Mouse (Mus musculus) embryonic fibroblast, embryonic 13.5 days (primary cell): ENCODE data around the gene Arid3b. TPM values are rescaled to one million over a fixed set of nuclear protein-coding genes. Genes with fewer than 3 reads are reported as not detected.

Source experiments
- H3K27ac ChIP-seq: 2 replicates; pipeline ENCODE4 v1.5.1; 2012; ENCODE audit warnings: low read length, control low read depth, inconsistent platforms; ENCODE audit not compliant: insufficient read depth
- H3K4me1 ChIP-seq: 2 replicates; pipeline ENCODE4 v1.6.1; 2011; ENCODE audit warnings: low read length; ENCODE audit not compliant: control insufficient read depth, insufficient read depth
- H3K4me3 ChIP-seq: 2 replicates; pipeline ENCODE4 v1.5.1; 2011; ENCODE audit warnings: mild to moderate bottlenecking, control low read depth, low read length; ENCODE audit not compliant: insufficient read depth
- CTCF ChIP-seq: IDR thresholded peaks from 2 replicates; pipeline ENCODE4 v1.5.1; 2011; ENCODE audit warnings: mild to moderate bottlenecking, control low read depth, low read length, moderate library complexity, borderline replicate concordance; ENCODE audit not compliant: insufficient read depth
- POLR2A ChIP-seq: IDR thresholded peaks from 2 replicates; pipeline ENCODE4 v1.6.1; 2011; ENCODE audit warnings: low read depth, mild to moderate bottlenecking, control low read depth, low read length, moderate library complexity
- polyA plus RNA-seq: library from polyadenylated mRNA; stranded (reverse); fragments of >200 nt; gene quantifications from 2 replicates; pipeline ENCODE4 v1.2.4, GENCODE M21; 2011; ENCODE audit warnings: low read depth; ENCODE audit not compliant: missing spikeins, insufficient read length

Gene Arid3b
- polyA plus RNA-seq, 1 experiment: 4.5 TPM

DNA sequence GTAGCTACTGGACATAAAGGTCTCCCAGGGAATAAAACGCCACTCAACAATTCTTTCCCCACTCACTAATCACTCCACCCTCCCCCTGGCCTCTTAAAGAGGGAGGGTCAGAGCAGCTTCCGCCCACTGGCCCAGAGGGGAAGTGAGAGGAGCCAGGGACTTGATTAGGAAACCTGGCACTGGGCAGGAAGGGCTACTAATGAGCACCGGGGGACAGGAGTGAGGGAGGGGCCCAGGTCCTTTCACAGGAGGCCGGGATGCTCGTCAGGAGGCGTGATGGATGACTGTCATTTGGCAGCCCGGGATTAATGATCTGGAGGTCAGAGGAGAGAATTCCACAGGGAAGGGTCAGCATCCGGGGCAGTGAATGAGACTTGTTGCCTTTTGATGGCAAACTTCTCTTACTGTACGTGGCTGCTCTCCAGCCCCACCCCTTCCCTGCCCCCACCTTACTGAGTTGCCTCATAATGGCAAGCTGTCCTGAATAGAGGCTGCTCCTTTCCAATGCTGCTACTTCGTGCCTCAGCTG lies 37.8 kb downstream of the Arid3b start:
- H3K4me1 ChIP-seq: no peaks in the 10 kb centered on the region
- TF ChIP-seq POLR2A (no peak), CTCF (no peak)
- no peak overlapping the region for H3K27ac ChIP-seq
- no peak overlapping the region for H3K4me3 ChIP-seq

DNA sequence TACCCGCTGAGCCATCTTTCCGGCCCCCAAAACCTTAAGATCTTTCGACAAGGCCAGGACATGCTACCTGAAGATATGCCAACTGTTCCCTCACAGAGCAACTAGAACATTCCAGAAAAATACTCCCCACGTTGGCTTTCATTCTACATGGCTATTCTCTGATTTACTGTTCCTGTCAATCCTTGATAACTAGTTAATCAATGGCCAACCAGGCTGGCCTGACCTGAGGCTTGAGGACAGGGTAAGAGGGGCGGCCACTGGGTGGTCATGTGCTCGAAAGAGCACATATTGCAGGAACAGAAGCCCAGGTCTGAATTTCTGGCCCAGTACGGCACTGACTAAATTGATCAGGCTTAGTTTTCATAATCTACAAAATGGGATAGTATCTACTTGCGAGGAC lies 39.1 kb downstream of the Arid3b start:
- Histone ChIP-seq H3K4me1 (no peaks in the 10 kb centered on the region), H3K27ac (no peak overlapping the region), H3K4me3 (no peak overlapping the region)
- TF ChIP-seq CTCF (no peak), POLR2A (no peak)

DNA sequence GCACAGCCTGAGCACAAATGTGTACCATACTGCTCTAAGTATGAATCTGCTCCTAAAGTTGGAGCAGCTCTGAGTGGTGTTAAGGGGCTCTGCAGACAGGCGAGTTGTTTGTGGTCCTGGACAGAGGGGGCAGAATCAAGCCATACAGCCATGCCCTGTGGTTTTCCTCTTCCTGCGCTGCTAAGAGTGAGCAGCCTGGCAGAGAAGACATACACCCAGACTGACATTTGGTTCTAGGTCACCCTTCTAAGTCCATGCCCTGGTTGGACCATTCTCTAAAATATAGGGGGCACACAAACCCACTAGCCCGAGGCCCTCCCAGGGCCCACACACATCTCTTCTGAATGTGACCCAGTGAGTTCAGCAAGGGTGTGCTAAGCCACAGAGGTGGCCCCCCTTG lies 46.9 kb downstream of the Arid3b start:
- TF ChIP-seq CTCF (no peak), POLR2A (no peak)
- no peaks in the 10 kb centered on the region for H3K4me1 ChIP-seq
- H3K4me3 ChIP-seq: no peak overlapping the region
- no peak overlapping the region for H3K27ac ChIP-seq

- TF ChIP-seq CTCF (no peak), POLR2A (no peak)
- Histone ChIP-seq H3K4me1 (no peaks in the 10 kb centered on the region), H3K27ac (no peak overlapping the region), H3K4me3 (no peak overlapping the region)
Measured at GRCm38 (mm10) chr9:57782656-57783055, 53.9 kb downstream of the Arid3b start.

DNA sequence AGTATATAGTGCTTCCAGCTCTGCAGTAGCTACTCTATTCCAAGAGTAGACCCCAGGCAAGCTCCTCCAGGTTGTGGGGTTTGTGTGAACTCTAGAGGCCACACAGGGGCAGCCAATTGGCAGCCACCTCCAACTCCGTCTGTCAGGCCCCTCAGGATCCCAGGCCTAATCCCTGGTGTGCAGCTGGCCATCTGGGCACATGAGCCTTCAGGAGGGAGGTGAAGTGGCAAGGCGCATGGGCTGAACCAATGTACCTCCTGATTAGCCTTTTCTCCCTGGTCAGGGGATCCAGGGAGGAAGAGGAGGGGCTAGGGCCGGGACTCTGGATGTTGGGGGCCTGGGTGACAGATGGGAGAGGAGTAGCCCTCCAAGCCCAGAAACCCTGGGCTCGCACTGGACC lies 60.9 kb downstream of the Arid3b start:
- H3K27ac ChIP-seq: no peak overlapping the region
- H3K4me3 ChIP-seq: no peak overlapping the region
- no peaks in the 10 kb centered on the region for H3K4me1 ChIP-seq
- TF ChIP-seq CTCF (no peak), POLR2A (no peak)

DNA sequence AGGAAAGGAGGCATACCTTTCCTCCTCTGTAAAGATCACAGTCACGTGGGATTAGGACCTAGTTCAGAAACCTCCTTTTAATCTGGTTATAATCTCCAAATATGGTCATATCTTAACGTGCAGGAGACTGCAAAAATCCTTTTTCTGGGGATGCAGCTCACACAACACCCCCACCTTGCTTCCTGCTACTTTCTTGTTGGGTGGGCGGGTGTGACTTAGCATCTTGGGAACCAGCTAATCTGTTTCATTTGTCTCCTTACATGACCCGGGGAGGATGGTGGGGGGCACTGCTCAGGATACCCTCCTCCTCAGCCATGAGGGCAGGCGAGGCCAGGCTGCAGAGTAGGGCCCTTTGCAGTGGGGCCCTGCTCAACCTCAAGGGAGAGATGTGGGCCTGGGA lies 61.6 kb downstream of the Arid3b start:
- Histone ChIP-seq H3K4me3 (no peak overlapping the region), H3K4me1 (no peaks in the 10 kb centered on the region), H3K27ac (no peak overlapping the region)
- no peak for TF ChIP-seq CTCF
- TF ChIP-seq POLR2A: no peak

DNA sequence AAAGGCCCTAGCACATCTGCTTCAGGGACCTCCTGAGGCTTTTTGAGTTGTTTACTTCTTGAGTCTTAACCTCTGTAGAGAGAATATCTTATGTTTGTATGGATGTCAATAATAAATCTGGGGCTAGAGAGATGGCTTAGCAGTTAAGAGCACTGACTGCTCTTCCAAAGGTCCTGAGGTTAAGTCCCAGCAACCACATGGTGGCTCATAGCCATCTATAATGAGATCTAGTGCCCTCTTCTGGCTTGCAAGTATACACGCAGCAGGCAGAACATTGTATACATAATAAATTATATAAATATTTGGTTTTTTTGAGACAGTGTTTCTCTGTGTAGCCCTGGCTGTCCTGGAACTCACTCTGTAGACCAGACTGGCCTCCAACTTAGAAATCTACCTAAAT lies 62.4 kb downstream of the Arid3b start:
- no peak for TF ChIP-seq POLR2A
- TF ChIP-seq CTCF: no peak

DNA sequence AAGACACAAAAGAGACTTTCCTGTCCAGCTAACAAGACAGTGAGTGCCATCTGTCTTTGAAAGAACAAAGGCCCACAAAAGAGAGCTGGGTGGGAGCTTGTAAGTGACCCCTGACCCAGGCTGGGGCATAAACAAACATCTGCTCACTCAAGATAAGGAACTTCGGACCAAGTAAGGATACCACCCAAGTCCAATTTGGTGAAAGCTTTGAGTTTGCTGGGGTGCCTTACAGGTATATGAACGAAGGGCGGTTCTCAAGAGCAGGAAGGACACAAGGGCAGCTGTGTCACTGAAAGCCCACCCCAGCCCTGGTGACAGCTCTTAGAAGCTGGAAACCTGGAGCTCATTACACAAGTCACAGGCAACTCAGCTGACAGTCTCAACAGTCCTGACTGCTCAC lies 62.8 kb downstream of the Arid3b start:
- H3K4me3 ChIP-seq: no peak overlapping the region
- H3K4me1 ChIP-seq: no peaks in the 10 kb centered on the region
- H3K27ac ChIP-seq: no peak overlapping the region
- TF ChIP-seq POLR2A (no peak), CTCF (no peak)

More for the DNA sequence above, 62.4 kb downstream of the Arid3b start:
- Histone ChIP-seq H3K27ac (no peak overlapping the region), H3K4me1 (no peaks in the 10 kb centered on the region), H3K4me3 (no peak overlapping the region)

GRCm38 (mm10) chr9:57770836-57771235 lies 65.8 kb downstream of the Arid3b start:
- Histone ChIP-seq H3K4me3 (no peak overlapping the region), H3K27ac (no peak overlapping the region), H3K4me1 (no peaks in the 10 kb centered on the region)
- TF ChIP-seq CTCF (no peak), POLR2A (no peak)

- no peak overlapping the region for H3K27ac ChIP-seq
- TF ChIP-seq POLR2A (no peak), CTCF (no peak)
- no peaks in the 10 kb centered on the region for H3K4me1 ChIP-seq
- H3K4me3 ChIP-seq: no peak overlapping the region
Measured at GRCm38 (mm10) chr9:57770214-57770613, 66.4 kb downstream of the Arid3b start.
